Mouse (Mus musculus): ENCODE results near the gene H2afz. TPM values are rescaled to one million over a fixed set of nuclear protein-coding genes. Genes with fewer than 3 reads are reported as not detected.
"Not testable (repeated sequence)": the region's sequence is repeated elsewhere in the genome, so short reads cannot be mapped to it uniquely, and the experiment has no call there.

Gene H2afz
- polyA plus RNA-seq, 1 experiment = 401 TPM

GRCm38 (mm10) chr3:137893789-137894188 lies 29.5 kb downstream of the H2afz start:
- Histone ChIP-seq H3K27me3 (ENCODE audit: control insufficient read depth, insufficient read depth, low read length) (no peaks in the 10 kb centered on the region), H3K36me3 (ENCODE audit: control insufficient read depth, insufficient read depth, low read length) (peaks cover 11% of the 10 kb centered on the region), H3K4me3 (ENCODE audit: low read depth, low read length) (no peak overlapping the region), H3K4me1 (ENCODE audit: control insufficient read depth, insufficient read depth, insufficient read length, low read length) (no peaks in the 10 kb centered on the region), H3K27ac (ENCODE audit: insufficient read depth, low read depth, low read length) (no peak overlapping the region)
- TF ChIP-seq CTCF (IDR thresholded peaks at IDR 0.05; ENCODE audit: extremely low read depth, insufficient read length, insufficient replicate concordance, low read depth, low read length) (no peak), POLR2A (IDR thresholded peaks at IDR 0.05; ENCODE audit: low read depth, low read length) (no peak)
- WGBS = 83% methylated on average over 4 of the region's 4 CpGs

DNA sequence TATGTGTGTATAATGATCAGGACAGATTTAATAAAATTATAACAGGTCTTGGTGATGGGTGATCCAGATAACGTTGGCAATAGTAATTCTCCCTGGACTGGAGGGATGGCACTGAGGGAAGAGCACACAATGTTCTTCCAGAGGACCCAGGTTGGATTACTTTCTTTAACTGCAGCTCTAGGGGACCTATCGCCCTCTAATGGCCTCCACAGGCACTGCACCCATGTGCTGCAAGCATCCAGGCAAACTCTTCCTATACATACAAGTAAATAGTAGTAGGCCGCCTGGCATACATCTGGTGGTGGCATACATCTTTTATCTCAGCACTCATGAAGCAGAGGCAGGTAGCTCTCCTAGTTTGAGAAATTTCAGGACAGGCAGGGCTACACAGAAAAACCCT lies 30.9 kb downstream of the H2afz start:
- Histone ChIP-seq H3K4me3 (ENCODE audit: low read depth, low read length) (no peak overlapping the region), H3K27ac (ENCODE audit: insufficient read depth, low read depth, low read length) (no peak overlapping the region), H3K4me1 (ENCODE audit: control insufficient read depth, insufficient read depth, insufficient read length, low read length) (no peaks in the 10 kb centered on the region), H3K36me3 (ENCODE audit: control insufficient read depth, insufficient read depth, low read length) (peaks cover 5% of the 10 kb centered on the region), H3K27me3 (ENCODE audit: control insufficient read depth, insufficient read depth, low read length) (no peaks in the 10 kb centered on the region)
- TF ChIP-seq POLR2A (IDR thresholded peaks at IDR 0.05; ENCODE audit: low read depth, low read length) (no peak), CTCF (IDR thresholded peaks at IDR 0.05; ENCODE audit: extremely low read depth, insufficient read length, insufficient replicate concordance, low read depth, low read length) (peak; percentile 49; the same call in 1 of the 2 replicates)
- 91% methylated on average over 3 of the region's 3 CpGs for WGBS

DNA sequence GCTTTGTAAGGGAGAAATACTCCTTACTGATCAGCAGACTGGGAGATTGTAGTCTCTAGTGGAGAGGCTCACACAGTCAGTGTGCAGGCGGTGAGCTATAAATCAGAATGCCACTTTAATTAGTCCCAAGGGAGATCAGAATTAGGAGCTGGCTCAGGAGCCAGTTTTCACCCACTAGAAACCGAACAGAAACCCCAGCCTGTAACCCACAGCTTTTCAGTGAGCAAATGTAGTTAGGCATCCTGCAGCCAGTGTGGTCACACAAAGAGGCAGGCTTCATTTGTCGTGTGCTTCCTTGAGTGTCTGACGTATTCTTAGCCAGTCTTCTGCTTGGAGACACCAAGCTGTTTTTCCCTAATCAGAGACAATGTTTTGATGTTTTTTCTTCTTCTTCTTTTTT lies 32.1 kb downstream of the H2afz start:
- H3K4me3 ChIP-seq (ENCODE audit: low read depth, low read length) = no peak overlapping the region
- no peaks in the 10 kb centered on the region for H3K27me3 ChIP-seq (ENCODE audit: control insufficient read depth, insufficient read depth, low read length)
- no peak for TF ChIP-seq POLR2A (IDR thresholded peaks at IDR 0.05; ENCODE audit: low read depth, low read length)
- TF ChIP-seq CTCF (IDR thresholded peaks at IDR 0.05; ENCODE audit: extremely low read depth, insufficient read length, insufficient replicate concordance, low read depth, low read length) = no peak
- peaks cover 5% of the 10 kb centered on the region for H3K36me3 ChIP-seq (ENCODE audit: control insufficient read depth, insufficient read depth, low read length)
- no peaks in the 10 kb centered on the region for H3K4me1 ChIP-seq (ENCODE audit: control insufficient read depth, insufficient read depth, insufficient read length, low read length)
- WGBS = 89% methylated on average over 4 of the region's 4 CpGs
- no peak overlapping the region for H3K27ac ChIP-seq (ENCODE audit: insufficient read depth, low read depth, low read length)

GRCm38 (mm10) chr3:137896867-137897266 lies 32.6 kb downstream of the H2afz start:
- Histone ChIP-seq H3K27me3 (ENCODE audit: control insufficient read depth, insufficient read depth, low read length) (no peaks in the 10 kb centered on the region), H3K27ac (ENCODE audit: insufficient read depth, low read depth, low read length) (no peak overlapping the region), H3K36me3 (ENCODE audit: control insufficient read depth, insufficient read depth, low read length) (peaks cover 6% of the 10 kb centered on the region), H3K4me3 (ENCODE audit: low read depth, low read length) (no peak overlapping the region), H3K4me1 (ENCODE audit: control insufficient read depth, insufficient read depth, insufficient read length, low read length) (no peaks in the 10 kb centered on the region)
- no peak for TF ChIP-seq POLR2A (IDR thresholded peaks at IDR 0.05; ENCODE audit: low read depth, low read length)
- no peak for TF ChIP-seq CTCF (IDR thresholded peaks at IDR 0.05; ENCODE audit: extremely low read depth, insufficient read length, insufficient replicate concordance, low read depth, low read length)
- 94% methylated on average over 3 of the region's 3 CpGs for WGBS

DNA sequence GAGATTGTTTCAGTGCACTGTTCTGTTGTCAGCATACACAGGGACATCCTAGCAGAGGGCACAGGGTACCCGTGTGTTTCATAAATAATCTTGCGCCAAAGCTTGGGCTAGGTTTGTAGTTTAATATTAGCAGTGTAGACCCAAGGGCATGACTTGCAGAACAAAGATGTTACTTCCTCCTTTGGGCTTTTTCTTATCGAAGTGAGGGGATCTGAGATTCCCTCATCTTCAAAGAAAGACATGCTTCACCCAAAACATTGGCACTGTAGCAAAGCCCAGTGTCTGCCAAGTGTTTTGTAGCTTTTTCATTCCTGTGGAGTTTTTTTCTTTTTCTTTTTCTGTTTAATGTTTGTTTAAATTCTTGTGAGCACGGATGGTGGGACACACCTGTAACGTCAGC lies 33.4 kb downstream of the H2afz start:
- peaks cover 6% of the 10 kb centered on the region for H3K36me3 ChIP-seq (ENCODE audit: control insufficient read depth, insufficient read depth, low read length)
- TF ChIP-seq CTCF (IDR thresholded peaks at IDR 0.05; ENCODE audit: extremely low read depth, insufficient read length, insufficient replicate concordance, low read depth, low read length) (no peak), POLR2A (IDR thresholded peaks at IDR 0.05; ENCODE audit: low read depth, low read length) (no peak)
- H3K27me3 ChIP-seq (ENCODE audit: control insufficient read depth, insufficient read depth, low read length) = no peaks in the 10 kb centered on the region
- no peak overlapping the region for H3K27ac ChIP-seq (ENCODE audit: insufficient read depth, low read depth, low read length)
- H3K4me1 ChIP-seq (ENCODE audit: control insufficient read depth, insufficient read depth, insufficient read length, low read length) = no peaks in the 10 kb centered on the region
- H3K4me3 ChIP-seq (ENCODE audit: low read depth, low read length) = no peak overlapping the region
- WGBS = 84% methylated on average over 5 of the region's 5 CpGs

DNA sequence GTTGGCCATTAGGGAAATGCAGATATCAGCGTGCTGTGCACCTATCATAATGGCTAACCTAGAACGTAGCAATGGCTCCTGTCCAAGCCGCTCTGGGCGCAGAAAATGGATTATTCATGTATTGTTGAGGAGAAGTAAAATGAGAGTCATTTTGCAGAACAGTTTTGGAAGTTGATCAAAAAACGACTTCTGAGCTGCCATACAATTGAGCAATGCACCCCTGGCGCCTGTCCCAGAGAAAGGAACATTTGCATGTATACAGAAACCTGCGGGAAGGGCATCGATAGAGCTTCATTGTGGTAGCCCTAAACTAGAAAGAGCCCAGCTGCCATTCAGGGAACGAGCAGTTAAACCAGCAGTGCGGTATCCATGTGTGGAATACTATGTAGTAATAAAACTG lies 35.9 kb downstream of the H2afz start:
- no peak overlapping the region for H3K4me3 ChIP-seq (ENCODE audit: low read depth, low read length)
- WGBS = 70% methylated on average over 10 of the region's 10 CpGs
- H3K27ac ChIP-seq (ENCODE audit: insufficient read depth, low read depth, low read length) = no peak overlapping the region
- H3K36me3 ChIP-seq (ENCODE audit: control insufficient read depth, insufficient read depth, low read length) = peaks cover 18% of the 10 kb centered on the region
- no peak for TF ChIP-seq CTCF (IDR thresholded peaks at IDR 0.05; ENCODE audit: extremely low read depth, insufficient read length, insufficient replicate concordance, low read depth, low read length)
- no peak for TF ChIP-seq POLR2A (IDR thresholded peaks at IDR 0.05; ENCODE audit: low read depth, low read length)
- no peaks in the 10 kb centered on the region for H3K27me3 ChIP-seq (ENCODE audit: control insufficient read depth, insufficient read depth, low read length)
- H3K4me1 ChIP-seq (ENCODE audit: control insufficient read depth, insufficient read depth, insufficient read length, low read length) = no peaks in the 10 kb centered on the region

GRCm38 (mm10) chr3:137913093-137913492 lies 48.8 kb downstream of the H2afz start:
- Histone ChIP-seq H3K36me3 (ENCODE audit: control insufficient read depth, insufficient read depth, low read length) (peaks cover 5% of the 10 kb centered on the region), H3K4me3 (ENCODE audit: low read depth, low read length) (no peak overlapping the region), H3K27me3 (ENCODE audit: control insufficient read depth, insufficient read depth, low read length) (no peaks in the 10 kb centered on the region), H3K27ac (ENCODE audit: insufficient read depth, low read depth, low read length) (no peak overlapping the region), H3K4me1 (ENCODE audit: control insufficient read depth, insufficient read depth, insufficient read length, low read length) (peaks cover 4% of the 10 kb centered on the region)
- WGBS = 46% methylated on average over 2 of the region's 2 CpGs
- TF ChIP-seq POLR2A (IDR thresholded peaks at IDR 0.05; ENCODE audit: low read depth, low read length) = no peak
- TF ChIP-seq CTCF (IDR thresholded peaks at IDR 0.05; ENCODE audit: extremely low read depth, insufficient read length, insufficient replicate concordance, low read depth, low read length) = no peak

- not testable (repeated sequence) for H3K4me3 ChIP-seq (ENCODE audit: low read depth, low read length); H3K4me1 ChIP-seq (ENCODE audit: control insufficient read depth, insufficient read depth, insufficient read length, low read length); H3K36me3 ChIP-seq (ENCODE audit: control insufficient read depth, insufficient read depth, low read length); H3K27ac ChIP-seq (ENCODE audit: insufficient read depth, low read depth, low read length); H3K27me3 ChIP-seq (ENCODE audit: control insufficient read depth, insufficient read depth, low read length)
- 86% methylated on average over 1 of the region's 1 CpGs for WGBS
These were observed 50.3 kb downstream of the H2afz start for GRCm38 (mm10) chr3:137914567-137914966.

Other genes with a start within 250 kb of the H2afz start
- gene Ddit4l, start 242.9 kb upstream of the H2afz start, polyA plus RNA-seq (2012; rRNA removed) = 0.23 and 0.28 TPM in 2 replicates
- not detected in 2 replicates for gene Gm21962, start 193.0 kb upstream of the H2afz start, polyA plus RNA-seq (2012; rRNA removed)
- gene Dnajb14, start 3.2 kb downstream of the H2afz start, polyA plus RNA-seq (2012; rRNA removed) = 1.1 and 2.0 TPM in 2 replicates
- 7.3 and 9.4 TPM in 2 replicates for gene Lamtor3, start 54.0 kb downstream of the H2afz start, polyA plus RNA-seq (2012; rRNA removed)
- gene Dapp1, start 117.1 kb downstream of the H2afz start, polyA plus RNA-seq (2012; rRNA removed) = 2.9 and 8.8 TPM in 2 replicates
- 0.01 and 0.04 TPM in 2 replicates for gene 1110002E22Rik, start 200.6 kb downstream of the H2afz start, polyA plus RNA-seq (2012; rRNA removed)
- gene Gm5105, start 202.9 kb downstream of the H2afz start, polyA plus RNA-seq (2012; rRNA removed) = 0.10 and 0.19 TPM in 2 replicates